Mouse (Mus musculus) CH12.LX (cell line): ENCODE measurements around the gene Txndc11. TPM values are rescaled to one million over a fixed set of nuclear protein-coding genes. Genes with fewer than 3 reads are reported as not detected.

Experiments used
- DNase-seq: peaks from one replicate; pipeline ENCODE4 v3.0.0-alpha.2; 2013; ENCODE audit errors: extremely low read depth
- H3K27ac ChIP-seq: 2 replicates; pipeline ENCODE4 v1.5.1; 2012; ENCODE audit warnings: low read depth, mild to moderate bottlenecking, control low read depth, moderate library complexity; ENCODE audit not compliant: insufficient read depth
- H3K27me3 ChIP-seq: replicated peaks from 2 replicates; pipeline ENCODE3; 2012; ENCODE audit warnings: inconsistent platforms
- H3K36me3 ChIP-seq, 2 experiments: replicated peaks in 1 of 2; 2 replicates each; pipeline versions ENCODE3 to v1.6.1; 2012; ENCODE audit warnings: inconsistent platforms in 1 of 2, low read length in 1 of 2, mild to moderate bottlenecking in 1 of 2, mixed read lengths in 1 of 2, moderate library complexity in 1 of 2; ENCODE audit not compliant: control insufficient read depth in 1 of 2, insufficient read depth in 1 of 2
- H3K4me1 ChIP-seq, 2 experiments: 2 replicates each; pipeline ENCODE4 v1.6.1; 2012; ENCODE audit warnings: inconsistent platforms in 1 of 2, moderate library complexity in 1 of 2; ENCODE audit not compliant: insufficient read depth in 2 of 2, control insufficient read depth in 1 of 2
- H3K4me2 ChIP-seq: 2 replicates; pipeline ENCODE4 v1.6.1; 2012; ENCODE audit warnings: low read depth, mild to moderate bottlenecking, control low read depth; ENCODE audit not compliant: poor library complexity, insufficient read depth, severe bottlenecking
- H3K4me3 ChIP-seq, 3 experiments: fragments of 150-350 bp in 1 of 3; sonication (generic) in 1 of 3; replicated peaks in 1 of 3; 2 replicates each; pipeline versions ENCODE3 to v1.5.1; 2011 to 2012; ENCODE audit warnings: low read depth in 2 of 3, low read length in 2 of 3, mild to moderate bottlenecking in 2 of 3, moderate library complexity in 2 of 3, control low read depth in 1 of 3, improper control_type of control experiment in 1 of 3, inconsistent platforms in 1 of 3, mixed read lengths in 1 of 3; ENCODE audit not compliant: poor library complexity in 1 of 3
- H3K79me2 ChIP-seq: replicated peaks from 2 replicates; pipeline ENCODE4 v1.6.1; 2012; ENCODE audit warnings: mild to moderate bottlenecking, moderate library complexity; ENCODE audit not compliant: control insufficient read depth, poor library complexity, insufficient read depth, severe bottlenecking; ENCODE audit errors: extremely low read depth
- H3K9ac ChIP-seq: 2 replicates; pipeline ENCODE4 v1.6.1; 2012; ENCODE audit warnings: low read depth, mild to moderate bottlenecking, control low read depth, moderate library complexity; ENCODE audit not compliant: insufficient read depth
- H3K9me3 ChIP-seq: replicated peaks from 2 replicates; pipeline ENCODE3; 2012; ENCODE audit warnings: low read length, inconsistent platforms, mixed read lengths
- BHLHE40 ChIP-seq: IDR thresholded peaks from 2 replicates; pipeline ENCODE4 v1.6.1; 2011; ENCODE audit warnings: mild to moderate bottlenecking, low read depth, low read length, improper control_type of control experiment
- CHD1 ChIP-seq: IDR thresholded peaks from 2 replicates; pipeline ENCODE4 v1.6.1; 2012; ENCODE audit warnings: low read depth, low read length, improper control_type of control experiment, inconsistent platforms
- CHD2 ChIP-seq: IDR thresholded peaks from 2 replicates; pipeline ENCODE4 v1.6.1; 2011; ENCODE audit warnings: low read length, improper control_type of control experiment
- E2F4 ChIP-seq: IDR thresholded peaks from 2 replicates; pipeline ENCODE4 v1.6.1; 2011; ENCODE audit warnings: low read depth, low read length, improper control_type of control experiment; ENCODE audit not compliant: insufficient replicate concordance
- EP300 ChIP-seq: IDR thresholded peaks from 2 replicates; pipeline ENCODE4 v1.6.1; 2011; ENCODE audit warnings: low read length, improper control_type of control experiment
- HCFC1 ChIP-seq: IDR thresholded peaks from 2 replicates; pipeline ENCODE4 v1.6.1; 2012; ENCODE audit warnings: low read depth, mild to moderate bottlenecking, inconsistent platforms, low read length, improper control_type of control experiment
- JUN ChIP-seq: IDR thresholded peaks from 2 replicates; pipeline ENCODE4 v1.6.1; 2011; ENCODE audit warnings: low read depth, mild to moderate bottlenecking, low read length, improper control_type of control experiment, moderate library complexity; ENCODE audit not compliant: insufficient read depth
- MAFK ChIP-seq: IDR thresholded peaks from 2 replicates; pipeline ENCODE4 v1.6.1; 2011; ENCODE audit warnings: low read length, improper control_type of control experiment; ENCODE audit not compliant: insufficient replicate concordance
- MEF2A ChIP-seq: IDR thresholded peaks from 2 replicates; pipeline ENCODE4 v1.6.1; 2014; ENCODE audit warnings: low read depth, mild to moderate bottlenecking, inconsistent platforms, low read length, improper control_type of control experiment, borderline replicate concordance
- MYC ChIP-seq: IDR thresholded peaks from 2 replicates; pipeline ENCODE4 v1.6.1; 2011; ENCODE audit warnings: low read depth, mild to moderate bottlenecking, improper control_type of control experiment, low read length
- NELFE ChIP-seq: IDR thresholded peaks from 2 replicates; pipeline ENCODE4 v1.6.1; 2011; ENCODE audit warnings: low read depth, low read length, improper control_type of control experiment
- PAX5 ChIP-seq: IDR thresholded peaks from 2 replicates; pipeline ENCODE4 v1.6.1; 2012; ENCODE audit warnings: low read length, inconsistent platforms, mixed read lengths
- RAD21 ChIP-seq: IDR thresholded peaks from 2 replicates; pipeline ENCODE4 v1.6.1; 2011; ENCODE audit warnings: low read depth, mild to moderate bottlenecking, low read length, improper control_type of control experiment, moderate library complexity
- RCOR1 ChIP-seq: conservative IDR thresholded peaks from 2 replicates; pipeline ENCODE4 v1.6.1; 2012; ENCODE audit warnings: low read depth, mild to moderate bottlenecking, inconsistent platforms, low read length, improper control_type of control experiment
- SMC3 ChIP-seq: IDR thresholded peaks from 2 replicates; pipeline ENCODE4 v1.6.1; 2011; ENCODE audit warnings: low read depth, low read length, improper control_type of control experiment
- TCF12 ChIP-seq: IDR thresholded peaks from 2 replicates; pipeline ENCODE4 v1.6.1; 2014; ENCODE audit warnings: low read depth, mild to moderate bottlenecking, inconsistent platforms, low read length, improper control_type of control experiment
- UBTF ChIP-seq: IDR thresholded peaks from 2 replicates; pipeline ENCODE4 v1.6.1; 2012; ENCODE audit warnings: low read depth, mild to moderate bottlenecking, inconsistent platforms, low read length, improper control_type of control experiment, moderate library complexity
- ZMIZ1 ChIP-seq: IDR thresholded peaks from 2 replicates; pipeline ENCODE4 v1.6.1; 2012; ENCODE audit warnings: low read depth, mild to moderate bottlenecking, inconsistent platforms, low read length, improper control_type of control experiment
- dilution Hi-C: fragments of 300-500 bp; cut with MboI; formaldehyde crosslinking; loops from 2 replicates; pipeline ENCODE4 v1.14.3; 2020; ENCODE audit warnings: low sequenced_read_pairs; ENCODE audit not compliant: extremely low pct_unique_long_range_greater_than_20kb, extremely low pct_ligation_motif_present
- in situ Hi-C: fragments of 300-500 bp; cut with MboI; formaldehyde crosslinking; loops from 3 replicates; pipeline ENCODE4 v1.14.3; 2019; ENCODE audit warnings: low sequenced_read_pairs, low pct_ligation_motif_present, low pct_unique_long_range_greater_than_20kb, mixed read lengths
- polyA plus RNA-seq: library from polyadenylated mRNA; unstranded; fragments of >175 nt; gene quantifications from 2 replicates; pipeline ENCODE4 v1.2.1, GENCODE M21; 2012; ENCODE audit warnings: low read depth; ENCODE audit not compliant: insufficient read length
- total RNA-seq, 2 experiments: library from RNA; depleted of rRNA; stranded (reverse); fragments of 300-350 nt in 1 of 2; fragments of >200 nt in 1 of 2; gene quantifications; 2 replicates each; pipeline ENCODE4 v1.2.3; 2012 to 2014

The Txndc11 gene
- total and polyA plus RNA-seq, 3 experiments = 40.6 to 63.2 (median 51.3) TPM

DNA sequence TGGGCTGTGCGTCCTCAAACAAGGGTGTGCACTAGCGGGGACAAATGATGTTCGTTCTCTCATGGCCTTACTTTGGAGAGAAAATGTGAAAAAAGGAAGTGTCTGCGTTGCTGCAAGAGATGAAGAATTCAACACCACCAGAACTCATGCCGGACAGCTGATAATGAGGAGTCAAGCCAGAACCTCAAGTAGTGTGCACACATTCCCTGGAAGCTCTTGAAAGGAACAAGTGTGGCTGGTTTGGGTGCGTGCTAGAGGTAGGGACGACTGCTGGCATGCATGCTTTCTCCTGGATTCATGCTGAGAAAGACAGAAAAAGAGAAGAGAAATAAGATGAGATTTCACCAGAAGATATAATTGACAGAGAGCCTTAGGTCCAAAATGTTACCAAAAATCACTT lies 87.3 kb downstream of the Txndc11 start:
- H3K4me1 ChIP-seq = peaks cover 0 to 4% of the 10 kb centered on the region in 2 experiments; a peak in 2 of 4 replicates
- in situ Hi-C loops = loop anchor here (10.0 kb wide), 1 partner anchor 48 kb away; no protein-coding TSS in a partner anchor

DNA sequence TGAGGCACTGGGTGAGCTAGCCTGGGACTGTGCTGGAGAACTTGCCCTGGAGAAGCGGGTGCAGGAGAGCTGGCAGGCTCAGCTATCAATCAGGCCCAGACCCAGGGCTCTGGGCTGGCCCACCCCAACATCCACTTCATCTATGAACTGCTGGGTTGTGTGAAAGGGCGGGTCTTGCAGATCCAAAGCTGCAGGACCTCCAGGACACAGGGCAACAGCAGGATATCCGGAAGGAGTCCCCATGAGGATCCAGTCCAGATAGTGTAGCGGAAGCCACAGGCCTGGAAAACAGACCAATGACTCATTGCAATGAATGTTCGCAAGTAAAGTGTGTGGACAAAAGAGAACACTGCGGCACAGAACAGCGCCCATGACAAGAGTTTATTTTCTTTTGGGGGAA lies 88.0 kb downstream of the Txndc11 start:
- no peak for DNase-seq
- in situ Hi-C loops = loop anchor here (10.0 kb wide), 1 partner anchor 48 kb away; no protein-coding TSS in a partner anchor
- Histone ChIP-seq H3K9me3 (no peaks in the 10 kb centered on the region), H3K4me2 (no peak overlapping the region), H3K27me3 (no peaks in the 10 kb centered on the region), H3K36me3 (peaks cover 0 to 7% of the 10 kb centered on the region in 2 experiments), H3K9ac (no peak overlapping the region), H3K4me3 (no peak overlapping the region), H3K27ac (no peak overlapping the region), H3K4me1 (peaks cover 0 to 4% of the 10 kb centered on the region in 2 experiments; a peak in 2 of 4 replicates), H3K79me2 (no peaks in the 10 kb centered on the region)
- no peak for TF ChIP-seq E2F4
- dilution Hi-C loops = no loop called here

More for the DNA sequence above, 87.3 kb downstream of the Txndc11 start:
- Histone ChIP-seq H3K27ac (no peak overlapping the region), H3K79me2 (no peaks in the 10 kb centered on the region), H3K9ac (no peak overlapping the region), H3K27me3 (no peaks in the 10 kb centered on the region)
- no peak for TF ChIP-seq TCF12
- TF ChIP-seq NELFE = no peak
- TF ChIP-seq MAFK = no peak
- no peak for TF ChIP-seq UBTF
- no peak for TF ChIP-seq RAD21
- no peak for TF ChIP-seq HCFC1
- TF ChIP-seq EP300 = no peak
- TF ChIP-seq SMC3 = no peak
- no peak for TF ChIP-seq MEF2A
- TF ChIP-seq MYC = no peak
- no peak for TF ChIP-seq RCOR1
- TF ChIP-seq PAX5 = no peak
- TF ChIP-seq BHLHE40 = no peak
- TF ChIP-seq CHD2 = no peak
- no peak for TF ChIP-seq CHD1
- TF ChIP-seq JUN = no peak
- TF ChIP-seq ZMIZ1 = no peak
- TF ChIP-seq, all 38 proteins: peak for 0
- DNase-seq = no peak
- Histone ChIP-seq H3K36me3 (peaks cover 0 to 7% of the 10 kb centered on the region in 2 experiments), H3K4me3 (no peak overlapping the region), H3K9me3 (no peaks in the 10 kb centered on the region), H3K4me2 (no peak overlapping the region)
- dilution Hi-C loops = no loop called here
